Mouse (Mus musculus) erythroblast, adult 5-6 weeks (primary cell): Measurements from ENCODE around the gene Vmn2r95. TPM values are rescaled to one million over a fixed set of nuclear protein-coding genes. Genes with fewer than 3 reads are reported as not detected.
"Not testable (repeated sequence)": the region's sequence is repeated elsewhere in the genome, so short reads cannot be mapped to it uniquely, and the experiment has no call there.

Source experiments
- ATAC-seq: replicated peaks from 2 replicates; pipeline ENCODE4 v1.8.0; 2016; ENCODE audit warnings: moderate number of reproducible peaks, mild to moderate bottlenecking, moderate TSS enrichment, inconsistent platforms; ENCODE audit not compliant: poor library complexity, low FRiP score, severe bottlenecking
- total RNA-seq, 2 experiments: library from RNA; stranded (forward) in 1 of 2; stranded (reverse) in 1 of 2; fragments of 150-400 nt in 1 of 2; fragments of 200-764, 138-1000 nt in 1 of 2; gene quantifications; 2 replicates each; pipeline versions ENCODE4 v1.2.3 to v1.2.4; 2015 to 2017; ENCODE audit warnings: low replicate concordance in 2 of 2

Vmn2r95 gene
- not detected in 2 replicates for total RNA-seq (2015; ENCODE audit: low replicate concordance)
- under 0.01 TPM in 1 of 2 replicates, not detected in the other for total RNA-seq (2017; ENCODE audit: low replicate concordance)

DNA sequence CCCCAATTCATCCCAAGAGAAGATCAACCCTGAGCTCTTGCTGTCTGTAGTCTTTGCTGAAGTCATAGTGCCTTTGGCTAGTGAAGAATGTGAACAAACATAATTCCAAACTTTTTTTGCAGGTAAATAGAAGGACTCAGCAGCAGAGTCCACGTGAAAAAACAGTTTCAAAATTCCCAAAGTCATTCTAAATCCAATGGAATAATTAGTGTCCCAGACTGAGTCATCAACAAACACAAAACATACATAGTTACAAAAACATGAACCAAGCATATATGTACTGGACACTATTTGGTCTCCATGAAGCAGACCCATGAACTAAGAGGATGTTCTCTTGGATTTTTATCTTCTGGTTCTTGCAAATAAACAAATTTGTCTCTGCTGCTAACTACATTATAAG is at the start of gene Vmn2r95:
TSS of gene Vmn2r95 (plus strand) at position 301 of the 400 bp plus-strand sequence.
- ATAC-seq: no peak

DNA sequence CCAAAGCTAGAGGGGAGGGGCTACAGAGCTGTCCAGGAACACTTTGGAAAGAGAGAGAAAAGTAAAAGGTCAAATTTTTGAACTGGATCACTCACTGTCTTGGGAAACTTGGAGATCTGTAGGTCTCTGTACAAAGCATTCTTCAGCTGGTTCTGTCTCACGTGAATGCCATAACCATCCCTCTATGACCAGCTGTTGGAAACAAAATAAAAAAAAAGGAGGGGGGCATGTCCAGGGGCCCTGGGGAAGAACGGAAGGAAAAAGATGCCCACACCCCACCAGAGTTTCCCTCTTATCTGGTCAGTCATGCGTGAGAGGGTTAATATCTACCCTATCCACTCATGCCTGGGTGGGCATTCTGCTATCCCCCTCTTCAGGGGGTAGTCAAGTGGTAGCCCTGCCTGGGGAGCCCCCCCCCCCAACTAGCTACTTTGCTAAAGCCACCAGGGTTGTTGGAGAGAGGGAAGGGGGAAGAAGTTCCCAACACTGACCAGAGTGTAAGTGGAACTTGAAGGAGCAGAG is 31.8 kb downstream of the Vmn2r95 start:
- ATAC-seq: no peak

DNA sequence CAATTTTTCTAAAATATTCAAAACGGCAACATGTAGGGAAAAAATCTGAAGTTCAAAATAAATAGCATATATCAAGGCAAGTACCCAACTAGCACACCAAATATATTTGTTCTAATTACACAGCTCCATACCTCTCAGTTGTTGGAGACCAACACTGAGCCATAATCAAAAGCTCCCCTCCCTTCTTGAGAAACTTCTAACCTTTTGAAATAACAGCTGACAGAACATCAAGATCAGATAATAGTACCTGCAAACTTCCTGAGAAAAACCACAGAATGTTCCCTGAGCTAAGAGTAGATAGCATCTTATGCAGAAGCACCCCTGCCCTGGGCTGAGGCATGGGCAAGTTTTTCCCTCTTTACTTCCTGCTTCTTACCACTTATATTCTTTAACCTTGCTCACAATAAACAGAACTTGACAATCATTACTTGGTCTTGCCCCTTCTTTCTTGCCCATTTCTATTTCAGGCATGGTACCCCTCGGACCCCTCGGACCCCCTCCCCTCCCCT is 34.3 kb downstream of the Vmn2r95 start:
- ATAC-seq: not testable (repeated sequence)

DNA sequence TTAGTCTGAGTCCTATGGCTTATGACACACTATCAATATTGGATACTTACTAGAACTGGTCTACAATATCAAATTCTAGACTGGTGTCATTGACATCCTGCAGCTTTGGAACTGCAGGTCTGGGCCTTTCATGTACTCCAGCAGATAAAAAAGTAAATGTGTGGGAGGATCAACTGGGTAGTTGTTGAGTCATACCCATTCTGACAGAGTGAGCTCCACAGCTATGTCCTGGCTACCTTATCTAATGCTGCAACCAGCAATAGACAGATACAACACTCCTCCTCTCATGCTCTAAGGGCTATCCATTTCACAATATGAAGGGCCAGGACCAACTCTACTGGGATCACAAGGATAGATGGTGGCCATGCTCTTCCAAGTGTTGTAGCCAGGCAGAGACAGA is 38.8 kb downstream of the Vmn2r95 start:
- no peak for ATAC-seq

DNA sequence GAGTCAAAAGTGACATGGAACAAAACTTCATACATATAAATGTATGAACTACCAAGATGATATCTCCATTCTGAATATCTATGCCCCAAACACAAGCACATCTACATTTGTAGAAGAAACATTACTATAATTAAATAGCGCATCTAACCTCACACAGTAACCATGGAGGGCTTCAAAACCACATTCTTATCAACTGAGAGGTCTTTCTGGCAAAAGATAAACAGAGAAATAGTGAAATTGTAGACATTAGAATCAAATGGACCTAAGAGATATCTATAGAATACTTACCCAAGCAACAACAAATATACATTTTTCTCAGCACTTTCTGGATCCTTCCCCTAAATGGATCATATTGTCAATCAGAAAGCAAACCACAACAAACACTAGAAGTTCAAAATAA is 56.0 kb downstream of the Vmn2r95 start:
- no peak for ATAC-seq

Other genes with a start within 250 kb of the Vmn2r95 start
- not detected in 2 replicates for gene Vmn2r94, start 146.3 kb upstream of the Vmn2r95 start, total RNA-seq (2015; ENCODE audit: low replicate concordance)
- not detected in 2 replicates for gene Vmn2r94, start 146.3 kb upstream of the Vmn2r95 start, total RNA-seq (2017; ENCODE audit: low replicate concordance)
- gene Vmn2r93, start 126.0 kb upstream of the Vmn2r95 start, total RNA-seq (2015; ENCODE audit: low replicate concordance): not detected in 2 replicates
- 0.09 TPM in 1 of 2 replicates, not detected in the other for gene Vmn2r93, start 126.0 kb upstream of the Vmn2r95 start, total RNA-seq (2017; ENCODE audit: low replicate concordance)
- gene Vmn2r96, start 149.1 kb downstream of the Vmn2r95 start, total RNA-seq (2015; ENCODE audit: low replicate concordance): 0.21 TPM in 1 of 2 replicates, not detected in the other
- 1.1 TPM in 1 of 2 replicates, not detected in the other for gene Vmn2r96, start 149.1 kb downstream of the Vmn2r95 start, total RNA-seq (2017; ENCODE audit: low replicate concordance)